Mouse (Mus musculus): ENCODE results near the gene Dlgap4.

Dlgap4 gene

GRCm38 (mm10) chr2:156741265-156741664, 127.8 kb downstream of the Dlgap4 start:
- DNase-seq (ENCODE audit: low spot score) = no peak

DNA sequence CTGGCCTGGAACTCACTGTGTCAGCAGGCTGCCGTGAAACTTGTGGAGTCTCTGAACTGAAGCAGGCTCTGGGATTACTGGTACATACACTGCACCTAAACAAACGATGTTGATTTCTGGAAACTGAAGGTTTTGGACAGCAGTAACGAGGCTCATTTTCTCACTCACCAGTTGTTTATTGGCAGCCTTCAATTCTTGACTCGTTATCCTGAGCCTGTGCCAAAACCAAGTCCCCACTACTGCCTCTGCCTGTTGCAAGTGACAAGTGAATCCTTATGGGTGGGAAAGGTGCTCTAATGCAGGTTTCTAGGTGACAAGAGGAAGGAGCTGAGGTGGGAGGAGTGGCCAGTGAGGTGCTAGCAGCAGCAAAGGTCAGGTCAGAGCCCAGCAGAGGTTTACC, 128.5 kb downstream of the Dlgap4 start:
- DNase-seq (ENCODE audit: low spot score) = no peak

DNA sequence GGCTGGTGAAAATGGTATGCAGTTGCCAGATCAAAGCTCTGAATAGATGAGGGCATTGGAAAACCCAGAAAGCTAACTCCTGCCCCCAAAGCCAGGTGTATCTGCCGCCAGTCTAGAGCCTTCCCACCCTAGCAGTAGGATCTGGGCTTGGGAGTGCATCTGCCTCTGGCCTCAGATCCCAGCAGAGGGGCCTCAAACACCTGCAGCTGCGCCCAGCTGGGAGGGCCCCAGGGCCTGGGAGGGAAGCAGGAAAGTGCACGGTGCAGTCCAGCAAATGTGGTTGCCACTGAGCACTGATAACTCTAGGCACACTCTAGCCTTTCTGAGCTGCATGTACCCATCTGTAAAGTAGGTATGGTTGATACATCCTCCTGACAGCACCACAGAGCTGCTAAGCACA, 129.7 kb downstream of the Dlgap4 start:
- no peak for DNase-seq (ENCODE audit: low spot score)

DNA sequence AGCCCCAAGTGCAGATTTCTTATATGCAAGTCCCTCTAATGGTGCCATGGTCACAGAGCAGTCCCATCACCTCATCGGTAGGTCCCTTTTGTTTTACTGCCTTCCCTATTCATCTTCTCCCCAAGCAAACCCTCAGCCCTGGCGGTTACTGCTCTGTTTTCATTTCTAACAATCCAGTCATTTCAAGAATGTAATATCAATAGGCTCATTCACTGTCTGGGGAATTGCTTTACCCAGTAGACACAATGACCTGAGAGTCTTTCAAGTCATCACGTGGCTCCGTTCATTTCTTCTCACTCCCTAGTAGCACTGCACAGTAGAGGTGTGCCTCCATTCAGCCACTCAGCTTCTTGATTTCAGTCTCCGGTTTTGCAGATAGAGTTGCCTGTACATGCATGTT, 130.9 kb downstream of the Dlgap4 start:
- no peak for DNase-seq (ENCODE audit: low spot score)

GRCm38 (mm10) chr2:156747315-156747714, 133.8 kb downstream of the Dlgap4 start:
- no peak for DNase-seq (ENCODE audit: low spot score)

DNA sequence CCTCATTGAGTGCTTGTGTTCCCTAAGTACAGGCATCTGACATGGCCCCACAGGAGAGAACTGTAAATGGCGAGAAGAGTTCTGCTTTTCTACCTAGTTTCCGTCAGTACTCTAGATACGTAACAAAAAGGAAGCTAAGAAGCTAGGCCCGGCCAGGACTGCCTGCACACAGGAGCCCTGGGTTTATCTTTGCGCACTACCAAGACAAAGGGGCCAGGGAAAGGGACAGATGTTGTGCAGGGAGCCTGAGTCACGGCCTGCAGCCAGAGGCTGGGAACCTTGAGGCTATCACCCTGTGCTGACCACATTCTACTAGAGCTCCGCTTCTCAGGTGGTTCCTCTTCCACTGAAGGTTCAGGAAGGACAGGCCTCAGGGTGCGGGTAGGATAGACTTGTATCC, 136.2 kb downstream of the Dlgap4 start:
- DNase-seq (ENCODE audit: low spot score) = no peak

- DNase-seq (ENCODE audit: low spot score) = no peak
Observed at GRCm38 (mm10) chr2:156756937-156757336, 143.4 kb downstream of the Dlgap4 start.

DNA sequence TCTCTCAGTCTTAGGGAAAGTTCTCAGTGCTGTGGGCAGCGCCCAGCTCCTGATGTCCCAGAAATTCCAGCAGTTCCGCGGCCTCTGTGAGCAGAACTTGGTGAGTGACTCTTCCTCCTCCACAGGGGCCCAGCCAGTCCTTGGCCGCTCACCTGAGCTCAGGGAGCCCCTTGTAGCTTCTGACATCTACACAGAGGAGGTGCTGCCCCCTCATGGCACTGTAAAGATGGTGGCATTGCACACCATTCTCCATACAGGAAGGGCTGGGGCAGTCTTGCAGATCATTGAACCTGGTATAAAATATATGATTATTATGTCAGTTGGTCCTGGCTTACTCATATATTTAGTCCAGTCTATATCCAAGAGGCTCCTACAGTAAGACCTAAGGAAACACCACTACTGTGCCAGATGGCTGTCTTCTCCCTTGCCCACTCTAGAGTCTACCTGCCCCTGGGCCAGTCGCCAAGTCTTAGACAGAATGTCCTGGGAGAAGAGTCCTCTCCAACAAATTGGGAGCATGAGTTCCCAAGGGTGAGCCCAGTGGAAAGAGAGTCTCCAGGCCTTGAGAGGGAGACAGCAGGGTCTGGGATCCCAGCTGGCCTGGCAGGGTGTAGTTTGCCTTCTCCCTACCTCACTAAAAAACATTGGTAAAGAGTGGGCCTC, 147.5 kb downstream of the Dlgap4 start:
- DNase-seq (ENCODE audit: low spot score) = no peak

DNA sequence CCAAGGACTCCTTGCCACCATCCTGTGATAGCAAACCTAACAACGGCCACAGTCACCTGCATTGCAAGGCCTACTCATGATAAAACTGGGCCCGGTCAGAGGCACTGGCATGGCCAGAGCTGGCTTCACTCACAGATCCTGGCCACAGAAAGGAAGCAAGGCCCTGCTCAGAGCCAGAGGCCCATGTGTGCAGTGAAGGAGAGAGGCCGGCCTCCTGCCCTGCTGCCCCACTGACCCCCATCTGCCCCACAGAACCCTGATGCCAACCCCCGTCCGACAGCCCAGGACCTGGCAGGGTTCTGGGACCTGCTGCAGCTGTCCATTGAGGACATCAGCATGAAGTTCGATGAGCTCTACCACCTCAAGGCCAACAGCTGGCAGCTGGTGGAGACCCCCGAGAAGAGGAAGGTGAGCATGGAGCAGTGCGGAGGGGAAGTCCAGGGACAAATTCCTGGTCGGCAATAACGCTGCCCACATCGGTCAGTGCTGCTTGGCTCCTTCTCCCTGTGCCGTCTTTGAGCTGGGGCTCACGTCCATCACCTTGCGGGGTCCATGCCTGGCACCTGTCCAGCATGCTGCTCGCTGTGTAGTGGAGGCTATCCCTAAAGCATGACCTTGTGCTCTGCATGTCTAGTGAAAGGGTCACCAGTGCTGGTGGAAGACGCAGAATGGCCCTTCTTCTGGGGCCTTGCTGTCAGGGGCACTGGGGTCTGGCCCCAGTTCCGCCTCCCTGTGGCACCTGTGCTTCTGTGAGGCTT, 148.2 kb downstream of the Dlgap4 start:
- DNase-seq (ENCODE audit: low spot score) = no peak

DNA sequence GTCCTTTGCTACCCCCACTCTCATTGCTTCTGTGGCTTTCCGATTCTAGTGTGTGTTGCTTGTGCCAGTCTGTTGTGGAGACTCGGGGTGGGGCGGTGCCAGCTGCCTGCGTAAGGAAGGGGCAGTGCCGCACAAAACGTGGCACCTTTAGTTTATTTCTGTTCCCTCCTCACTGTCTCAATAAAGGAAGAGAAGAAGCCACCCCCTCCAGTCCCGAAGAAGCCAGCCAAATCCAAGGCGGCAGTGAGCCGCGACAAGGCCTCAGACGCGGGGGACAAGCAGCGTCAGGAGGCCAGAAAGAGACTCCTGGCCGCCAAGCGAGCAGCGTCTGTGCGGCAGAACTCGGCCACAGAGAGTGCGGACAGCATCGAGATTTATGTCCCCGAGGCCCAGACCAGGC, 149.0 kb downstream of the Dlgap4 start:
- no peak for DNase-seq (ENCODE audit: low spot score)

DNA sequence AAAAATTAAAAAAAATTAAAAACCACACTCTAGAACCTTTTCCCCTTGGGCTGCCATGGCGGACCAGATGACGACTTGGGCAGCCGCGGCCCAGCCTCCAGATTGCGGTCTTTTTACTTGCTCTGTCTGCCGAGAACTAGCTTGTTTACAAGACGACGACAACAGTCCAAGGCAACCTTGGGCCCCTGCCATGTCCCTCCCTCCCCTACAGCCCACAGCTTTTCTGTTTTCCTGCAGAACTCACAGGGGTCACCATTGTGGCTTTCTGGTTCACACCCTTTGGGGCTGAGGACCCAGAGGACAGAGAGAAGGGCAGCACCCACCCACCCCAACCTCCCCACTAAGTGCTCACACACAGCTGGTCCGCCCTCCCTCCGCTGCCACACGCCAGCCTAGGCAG, 149.6 kb downstream of the Dlgap4 start:
- DNase-seq (ENCODE audit: low spot score) = no peak

DNA sequence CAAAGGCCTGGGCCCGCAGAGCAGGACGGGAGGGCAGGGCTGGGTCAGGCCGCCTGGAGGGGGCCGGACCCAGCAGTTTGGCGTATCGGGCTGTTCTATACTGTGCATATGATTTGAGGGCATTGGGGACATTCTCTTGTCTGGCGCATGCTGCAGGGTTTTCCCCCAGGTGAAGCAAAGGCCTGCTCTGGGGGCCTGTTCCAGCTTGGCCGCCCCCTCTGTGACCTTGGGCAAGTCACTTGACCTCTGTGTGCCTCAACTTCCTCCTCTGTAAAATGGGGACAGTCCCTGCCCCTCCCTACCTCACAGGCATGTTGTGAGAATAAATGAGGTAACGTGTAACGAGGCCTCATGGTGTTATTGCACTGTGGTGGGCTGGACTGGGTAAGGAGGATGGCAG, 150.5 kb downstream of the Dlgap4 start:
- DNase-seq (ENCODE audit: low spot score) = no peak

DNA sequence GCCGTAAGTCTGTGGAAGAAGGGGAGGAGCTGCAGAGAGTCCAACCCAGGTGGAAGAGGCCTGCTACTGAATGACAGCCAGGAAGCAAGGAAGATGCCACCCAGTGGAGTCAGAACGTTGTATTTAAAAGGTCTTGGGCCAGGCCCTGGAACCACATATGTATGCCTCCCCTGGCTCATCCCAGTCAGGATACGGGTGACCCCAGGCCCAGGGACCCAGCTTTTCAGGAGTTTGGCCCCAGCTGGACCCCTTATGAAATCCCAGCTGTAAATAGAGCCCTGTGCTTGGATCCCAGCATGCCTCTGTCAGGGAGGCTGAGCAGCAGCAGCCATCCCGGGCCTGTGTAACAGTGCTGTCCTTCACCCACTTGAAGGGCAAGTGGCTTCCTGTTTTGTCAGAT, 151.2 kb downstream of the Dlgap4 start:
- no peak for DNase-seq (ENCODE audit: low spot score)

DNA sequence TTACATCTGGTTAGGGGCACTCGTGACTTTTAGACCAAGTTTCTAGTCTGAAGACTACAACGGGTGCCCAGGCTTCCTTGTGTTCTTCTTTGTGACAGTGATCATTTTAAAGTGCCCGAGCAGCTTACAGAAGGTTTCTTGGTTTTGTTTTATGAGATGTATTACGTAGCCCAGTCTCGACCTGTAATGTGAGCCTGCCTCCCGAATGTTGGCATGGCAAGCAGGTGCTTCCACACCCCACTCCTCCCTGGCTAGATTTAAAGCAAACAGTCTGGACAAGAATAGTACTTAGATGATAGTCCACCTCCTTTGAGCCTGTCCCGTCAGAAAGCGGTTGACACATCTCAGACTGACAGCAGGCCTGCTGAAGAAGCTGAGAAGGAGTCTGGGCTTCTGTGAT, 152.1 kb downstream of the Dlgap4 start:
- no peak for DNase-seq (ENCODE audit: low spot score)

DNA sequence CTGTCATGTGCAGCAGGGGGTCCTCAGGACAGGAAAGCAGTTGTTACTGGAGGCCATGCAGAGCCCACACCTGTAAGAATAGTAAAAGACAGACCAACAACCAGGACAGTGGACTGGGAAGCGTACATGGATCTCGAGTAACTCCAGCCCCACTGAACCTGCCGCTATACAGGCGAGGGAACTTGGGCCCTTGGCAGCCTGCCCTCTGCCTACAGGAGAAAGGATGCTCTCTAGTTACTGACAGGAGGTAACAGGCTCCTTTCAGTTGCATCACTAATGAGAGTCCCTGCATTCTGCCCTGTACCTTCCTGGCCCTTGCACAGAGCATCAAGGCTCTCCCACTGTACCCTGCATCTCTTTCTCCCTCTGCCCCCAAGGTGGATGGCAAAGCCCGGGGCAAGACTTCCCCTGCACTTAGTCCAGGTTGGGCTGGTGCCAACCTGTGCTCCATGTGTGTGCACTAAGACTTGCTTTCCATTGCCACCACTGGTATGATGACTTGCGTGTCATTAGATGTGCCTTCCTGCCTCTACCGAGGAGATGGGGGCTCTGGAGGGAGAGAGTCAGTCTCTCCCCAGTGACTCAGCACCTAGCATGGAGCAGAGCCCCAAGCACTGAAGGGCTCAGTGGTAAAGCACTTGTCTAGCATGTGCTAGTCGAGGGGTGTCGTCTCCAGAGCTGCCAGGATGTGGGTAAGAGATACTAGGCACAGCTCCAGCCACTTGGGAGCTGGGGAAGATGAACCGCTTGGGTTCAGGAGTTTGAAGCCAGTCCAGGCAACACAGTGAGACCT, 152.9 kb downstream of the Dlgap4 start:
- no peak for DNase-seq (ENCODE audit: low spot score)

DNA sequence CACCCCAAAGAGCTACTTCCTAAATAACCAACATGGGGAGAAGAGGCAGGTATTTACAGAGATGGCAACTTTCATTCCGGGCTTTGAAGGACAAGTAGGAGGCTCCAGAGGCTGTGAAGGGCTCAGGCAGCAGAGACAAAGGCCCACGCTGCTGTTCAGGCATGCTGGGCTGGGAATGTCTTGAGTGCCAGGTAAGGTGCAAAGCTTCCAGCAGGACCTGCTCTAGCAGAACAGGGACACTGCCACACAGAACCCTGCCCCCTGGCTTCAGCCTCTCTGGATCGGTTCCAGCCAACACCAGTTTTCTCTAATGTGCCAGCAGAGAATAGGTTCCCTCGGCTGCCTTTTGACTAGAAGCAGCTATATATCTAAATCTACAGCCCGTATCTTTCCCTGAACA, 153.6 kb downstream of the Dlgap4 start:
- DNase-seq (ENCODE audit: low spot score) = no peak

GRCm38 (mm10) chr2:156769274-156769673, 155.8 kb downstream of the Dlgap4 start:
- no peak for DNase-seq (ENCODE audit: low spot score)

- no peak for DNase-seq (ENCODE audit: low spot score)
Observed at GRCm38 (mm10) chr2:156773470-156773869, 160.0 kb downstream of the Dlgap4 start.

DNA sequence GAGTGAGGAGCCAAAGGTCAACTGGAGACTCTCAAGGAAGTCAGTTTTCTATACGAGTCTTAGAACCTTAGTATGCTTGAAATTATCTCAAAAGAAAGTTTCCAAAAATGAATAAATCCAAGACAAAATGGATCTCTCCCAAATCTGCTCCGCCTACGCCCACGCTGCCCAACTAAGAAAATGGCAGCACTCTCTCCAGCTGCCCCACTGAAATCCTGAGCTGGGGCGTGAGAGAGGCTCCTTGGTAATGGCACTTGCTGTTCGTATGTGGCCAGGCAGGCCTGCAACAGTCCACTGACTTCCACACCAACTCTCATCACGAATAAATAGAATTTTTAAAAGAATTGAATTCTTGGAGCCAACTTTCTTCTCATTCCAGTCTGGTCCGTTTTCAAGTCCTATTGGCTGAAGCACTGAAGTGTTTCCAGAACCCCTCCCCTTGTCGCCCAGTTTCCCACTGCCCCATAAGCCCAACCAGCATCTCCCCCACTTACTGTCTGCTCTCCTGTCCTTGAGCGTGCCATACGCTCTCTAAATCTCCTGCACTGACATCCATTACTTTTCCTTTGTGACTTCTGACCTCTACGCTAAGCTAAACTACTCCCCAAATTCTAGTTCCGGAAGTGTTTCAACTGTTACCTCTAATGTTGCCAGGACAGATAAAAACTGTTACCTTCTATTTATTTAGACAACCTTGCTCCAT, 160.7 kb downstream of the Dlgap4 start:
- no peak for DNase-seq (ENCODE audit: low spot score)

- DNase-seq (ENCODE audit: low spot score) = peak; percentile 67
Observed at GRCm38 (mm10) chr2:156774738-156775454, 161.4 kb downstream of the Dlgap4 start, which contains the start of gene Myl9. Gene Myl9 (plus strand): TSS chr2:156775420.

Data from testis, postnatal 14 days (tissue).